Mouse (Mus musculus) kidney, adult 8-10 months (tissue): ENCODE data around the gene Vwce.
A peak's percentile ranks its signal among the peaks of the same experiment; 100 is the strongest.

Experiments used
- DNase-seq, 2 experiments: peaks; one replicate each; pipeline ENCODE4 v3.0.0; 2022

Gene Vwce

DNA sequence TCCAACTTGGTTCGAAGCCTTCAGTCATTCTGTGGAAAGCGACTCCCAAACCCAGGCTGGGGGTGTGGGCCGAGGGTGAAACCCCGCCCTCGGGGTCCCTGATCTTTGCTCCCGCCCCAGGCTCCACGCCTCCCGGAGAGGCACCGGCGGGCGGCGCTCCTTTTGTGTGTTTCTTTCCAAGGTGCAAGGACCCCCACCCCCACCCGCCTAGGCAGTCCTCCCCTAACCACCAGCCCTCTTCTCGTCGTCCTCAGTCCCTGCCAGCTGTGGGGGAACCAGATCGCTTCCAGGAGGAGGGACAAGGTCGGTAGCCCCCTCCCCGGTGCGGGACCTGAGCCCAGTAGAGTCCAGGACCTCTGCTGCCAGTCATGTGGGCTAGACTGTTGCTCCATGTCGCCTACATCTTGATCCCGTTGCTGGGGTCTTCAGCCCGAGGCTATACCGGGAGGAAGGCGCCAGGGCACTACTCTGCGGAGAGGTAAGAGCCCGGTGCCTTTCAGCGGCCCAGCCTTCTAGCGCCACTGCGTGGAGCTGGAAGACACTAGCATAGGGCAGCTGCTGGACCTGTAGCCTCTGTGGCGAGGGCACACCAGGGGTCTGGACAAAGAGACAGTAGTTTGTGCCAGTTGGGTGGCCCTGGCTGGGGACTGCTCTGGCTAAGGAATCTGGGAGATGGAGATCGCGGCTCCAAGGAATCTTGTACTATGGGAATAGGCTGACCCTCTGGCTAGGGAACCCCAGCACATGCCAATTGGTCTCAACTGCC lies at the start of gene Vwce:
TSS of gene Vwce (plus strand) at position 108 of the 766 bp plus-strand sequence.
- DNase-seq = peak; percentile 36 to 55

DNA sequence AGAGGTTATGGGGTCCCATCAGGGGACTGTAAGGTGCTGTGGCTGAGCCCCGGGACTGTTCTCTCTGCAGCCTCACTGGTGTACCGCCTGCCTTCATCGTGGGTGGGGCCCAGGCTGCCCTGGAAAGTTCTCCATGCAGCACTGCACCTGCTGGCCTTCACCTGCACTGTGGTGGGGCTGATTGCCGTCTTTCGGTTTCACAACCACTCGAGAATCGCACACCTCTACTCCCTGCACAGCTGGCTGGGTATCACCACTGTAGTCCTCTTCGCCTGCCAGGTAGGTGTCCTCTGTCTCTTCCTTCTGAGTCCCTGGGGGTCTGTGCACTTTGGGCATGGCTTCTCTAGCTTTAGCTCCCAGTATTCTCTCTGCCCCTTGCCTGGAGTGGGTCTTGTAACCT lies 48.9 kb upstream of the Vwce start:
- no peak for DNase-seq

GRCm38 (mm10) chr19:10587231-10587630 lies 46.8 kb upstream of the Vwce start:
- DNase-seq = no peak

GRCm38 (mm10) chr19:10589127-10589857 lies 44.7 kb upstream of the Vwce start:
- no peak for DNase-seq

DNA sequence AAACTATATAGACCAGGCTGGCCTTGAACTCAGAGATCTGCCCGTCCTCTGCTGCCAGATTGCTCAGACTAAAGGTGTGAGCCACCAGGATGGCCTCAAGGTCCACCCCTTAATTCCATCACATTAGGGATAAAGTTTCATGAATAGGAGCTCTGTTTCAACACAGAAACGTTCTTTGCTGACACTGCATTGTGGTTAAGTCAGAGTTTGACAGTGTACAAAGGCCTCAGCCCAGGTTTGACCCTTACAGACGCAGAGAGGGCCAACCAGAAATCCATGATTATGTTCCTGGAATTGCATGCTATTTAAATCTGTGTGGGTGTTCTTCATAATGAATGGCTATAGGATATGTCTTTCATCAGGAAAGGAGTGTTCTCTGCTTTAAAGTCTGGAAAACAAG lies 43.7 kb upstream of the Vwce start:
- DNase-seq = no peak

DNA sequence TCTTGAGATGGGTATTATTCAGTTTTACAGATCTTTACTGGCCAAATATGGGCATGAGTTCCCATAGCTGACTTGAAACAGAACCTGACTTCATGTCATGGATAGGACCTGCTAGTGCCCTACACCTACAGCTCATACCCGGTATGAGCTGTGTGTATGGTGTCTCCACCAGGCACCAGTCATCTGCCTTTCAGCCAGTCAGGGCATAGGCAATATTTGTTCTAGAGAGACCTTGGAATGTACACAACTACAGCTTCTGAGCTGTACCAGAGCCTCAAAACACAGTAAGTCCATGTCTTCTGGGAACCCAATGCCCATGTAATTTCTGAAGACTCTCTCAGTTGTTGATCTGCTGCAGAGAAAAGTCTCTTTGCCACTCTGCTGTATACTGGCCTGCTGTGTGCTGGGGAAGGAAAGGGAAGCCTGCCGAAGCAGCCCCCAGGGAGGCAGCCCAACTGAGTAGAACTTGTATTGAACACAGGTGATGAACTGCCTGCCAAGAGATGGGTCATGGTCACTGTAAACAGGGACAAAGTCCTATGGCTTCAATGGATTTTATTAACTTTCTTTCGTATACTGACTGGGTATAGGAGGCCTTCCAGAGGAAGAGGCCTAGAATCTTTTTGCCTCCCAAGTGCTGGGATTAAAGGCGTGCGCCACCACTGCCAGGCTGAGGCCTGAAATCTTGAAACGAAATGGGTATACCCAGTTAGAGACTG lies 42.2 kb upstream of the Vwce start:
- DNase-seq = no peak

DNA sequence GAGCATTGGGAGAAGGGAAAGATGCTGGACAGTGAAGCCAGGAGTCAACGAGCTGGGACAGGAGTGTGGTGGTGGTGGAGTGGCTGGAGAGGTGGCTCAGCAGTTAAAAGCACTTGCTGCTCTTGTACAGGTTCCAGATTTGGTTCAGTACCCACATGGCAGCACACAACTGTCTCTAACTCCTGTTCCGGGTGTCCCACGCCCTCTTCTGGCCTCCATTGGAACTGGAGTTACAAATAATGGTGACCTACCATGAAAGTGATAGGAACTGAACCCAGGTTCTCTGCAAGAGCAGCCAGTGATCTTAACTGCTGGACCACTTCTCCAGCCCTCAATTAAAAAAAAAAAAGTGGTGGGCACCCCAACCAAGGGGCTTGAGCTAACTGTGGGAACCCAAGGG lies 35.8 kb upstream of the Vwce start:
- DNase-seq = peak in 1 of 2 experiments; percentile 38

DNA sequence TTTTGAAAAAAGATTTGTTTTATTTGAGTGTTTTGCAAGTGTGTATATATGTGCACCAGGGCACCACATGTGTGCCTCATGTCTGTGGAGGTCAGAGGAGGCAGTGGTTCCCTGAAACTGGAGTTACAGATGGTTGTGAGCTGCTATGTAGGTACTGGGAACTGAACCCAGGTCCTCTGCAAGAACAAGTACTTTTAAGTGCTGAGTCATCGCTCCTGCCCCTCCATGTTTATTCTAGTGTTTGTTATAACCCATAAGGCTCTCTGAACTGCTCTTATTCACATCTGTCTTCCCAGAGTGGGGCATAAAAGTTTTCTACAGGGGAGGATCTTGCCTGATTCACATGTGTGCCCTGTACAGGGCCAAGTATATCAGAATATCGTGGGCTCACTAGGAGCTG lies 34.4 kb upstream of the Vwce start:
- no peak for DNase-seq

GRCm38 (mm10) chr19:10602247-10602769 lies 31.7 kb upstream of the Vwce start:
- no peak for DNase-seq

DNA sequence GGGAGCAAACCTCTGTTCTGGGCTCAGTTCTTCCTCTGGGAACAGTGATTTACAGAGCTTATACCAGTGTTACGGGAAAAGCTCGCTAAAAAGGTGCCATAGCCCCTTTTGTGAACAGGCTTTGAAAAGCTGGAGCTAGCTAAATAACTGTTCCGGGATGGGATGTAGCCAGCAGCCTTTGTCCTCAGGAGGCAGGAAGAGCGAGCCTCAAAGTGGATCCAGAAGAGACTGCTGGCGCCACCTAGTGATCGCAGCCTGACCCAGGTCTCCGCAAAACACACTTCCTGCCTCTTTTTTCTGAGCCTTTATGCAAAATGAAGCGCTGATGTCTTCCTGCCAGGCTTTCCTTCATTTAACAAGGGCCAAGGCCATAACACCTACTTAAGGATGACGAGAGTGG lies 31.2 kb upstream of the Vwce start:
- DNase-seq = peak; percentile 86 to 92

- peak; percentile 84 to 86 for DNase-seq
These were observed 30.1 kb upstream of the Vwce start for GRCm38 (mm10) chr19:10603660-10604523.

DNA sequence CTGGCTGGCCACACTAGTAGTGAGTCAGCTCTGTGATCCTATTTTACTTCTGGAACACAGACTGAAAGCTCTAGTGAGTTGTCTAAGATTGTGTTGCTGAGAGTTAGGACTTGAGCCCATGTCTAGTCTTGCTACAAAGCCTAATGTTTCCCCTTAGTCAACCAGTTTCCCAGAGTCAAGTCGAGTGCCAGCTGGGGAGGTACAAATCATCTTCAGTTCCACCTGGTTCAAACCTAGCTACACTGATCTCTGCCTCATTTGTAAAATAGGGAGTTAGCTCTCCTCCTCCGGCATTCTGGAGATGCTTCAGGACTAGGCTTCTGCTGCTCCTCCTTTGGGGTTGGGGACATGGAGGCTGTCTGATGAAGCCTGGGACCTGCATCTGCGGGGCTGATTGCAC lies 29.5 kb upstream of the Vwce start:
- no peak for DNase-seq

- peak; percentile 98 to 99 for DNase-seq
These were observed 28.6 kb upstream of the Vwce start, which contains the start of the genes Ddb1 and Tkfc for GRCm38 (mm10) chr19:10605293-10605900. Gene Ddb1, plus strand, starts transcription at chr19:10605327. Gene Tkfc, minus strand, starts transcription at chr19:10605654.

- DNase-seq = no peak
These were observed 28.0 kb upstream of the Vwce start for GRCm38 (mm10) chr19:10605901-10606622.

- no peak for DNase-seq
These were observed 25.3 kb upstream of the Vwce start for GRCm38 (mm10) chr19:10608573-10609240.

- DNase-seq = peak; percentile 72 to 75
These were observed 882 bp downstream of the Vwce start for GRCm38 (mm10) chr19:10634872-10635318.

GRCm38 (mm10) chr19:10637840-10638239 lies 3.8 kb downstream of the Vwce start:
- DNase-seq = no peak

DNA sequence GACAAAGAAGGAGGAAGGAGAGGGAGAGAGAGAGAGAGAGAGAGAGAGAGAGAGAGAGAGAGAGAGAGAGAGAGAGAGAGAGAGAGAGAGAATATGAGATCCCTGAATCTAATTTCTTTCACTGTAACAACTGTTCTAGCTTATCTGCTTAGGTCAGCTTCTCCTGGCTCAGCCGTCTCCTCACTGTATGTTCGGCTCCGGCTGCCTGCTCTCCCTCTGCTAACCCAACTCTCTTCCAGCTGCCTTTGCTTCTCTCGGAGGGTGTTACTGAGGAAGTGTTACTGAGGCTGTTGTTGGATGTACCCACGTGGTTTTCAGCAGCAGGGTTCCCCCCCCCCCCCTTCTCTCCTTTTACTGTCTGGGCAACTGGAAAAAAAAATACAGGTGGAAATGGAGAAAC lies 6.1 kb downstream of the Vwce start:
- no peak for DNase-seq

DNA sequence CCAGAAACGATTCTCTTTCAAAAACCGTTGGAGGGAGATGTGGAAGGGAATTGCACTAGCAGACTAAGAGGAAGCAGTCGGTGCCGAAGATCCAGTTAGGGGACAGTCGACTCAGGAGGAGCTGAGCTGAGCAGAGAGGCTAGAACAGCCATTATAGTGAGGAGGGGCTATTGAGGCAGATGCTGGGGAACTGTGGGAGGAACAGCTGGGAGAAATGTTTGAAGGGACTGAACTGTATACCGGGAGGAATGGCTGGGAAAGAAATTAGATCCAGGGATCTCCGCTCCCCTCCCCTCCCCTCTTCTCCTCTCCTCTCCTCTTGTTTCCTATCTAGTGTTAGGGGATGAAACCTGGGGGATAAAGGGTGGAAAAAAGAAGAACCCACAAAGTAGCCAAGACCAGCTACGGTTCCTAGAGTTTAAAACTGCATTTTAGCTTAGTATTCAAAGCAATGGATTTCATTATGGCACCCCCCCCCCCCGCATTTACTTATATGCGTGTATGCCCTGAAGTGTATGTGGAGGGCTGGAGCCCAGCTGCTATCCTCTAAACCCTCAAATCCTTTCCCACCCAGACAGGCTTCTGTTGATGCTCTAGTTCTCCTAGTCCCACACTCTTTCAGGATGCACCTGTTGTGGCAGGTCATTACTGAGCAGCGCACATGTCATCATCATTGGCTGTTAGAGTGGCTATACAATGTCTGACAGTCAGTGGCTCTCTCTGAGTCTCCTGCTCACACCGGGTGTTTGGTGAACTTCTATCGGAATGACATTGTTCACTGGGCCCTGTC lies 6.8 kb downstream of the Vwce start:
- no peak for DNase-seq

DNA sequence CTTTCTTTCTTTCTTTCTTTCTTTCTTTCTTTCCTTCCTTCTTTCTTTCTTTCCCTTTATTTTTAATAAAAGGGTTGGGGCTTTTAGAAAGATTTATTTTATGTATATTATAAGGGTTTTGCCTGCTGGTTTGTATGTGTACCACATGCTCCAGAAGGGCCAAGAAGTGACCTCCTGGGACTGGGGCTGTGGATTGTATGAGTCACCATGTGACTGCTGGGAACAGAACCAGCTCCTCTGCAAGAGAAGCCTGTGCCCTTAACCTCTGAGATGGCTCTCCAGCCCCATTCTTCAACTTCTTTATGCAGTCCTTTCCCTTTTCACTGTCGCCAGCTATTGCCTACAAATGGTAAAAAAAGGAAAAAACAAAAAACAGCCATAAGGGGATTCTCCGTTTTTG lies 11.6 kb downstream of the Vwce start:
- DNase-seq = no peak
